Mouse (Mus musculus) olfactory bulb, adult 2 months (tissue): ENCODE data around the gene Minos1.

Experiments used
- CTCF ChIP-seq: fragments of 200-500 bp; IDR thresholded peaks from 2 replicates; pipeline ENCODE4 v1.5.1; 2012; ENCODE audit warnings: low read depth, mild to moderate bottlenecking, low read length, moderate library complexity; ENCODE audit not compliant: insufficient read depth
- POLR2A ChIP-seq: fragments of 200-500 bp; IDR thresholded peaks from 2 replicates; pipeline ENCODE4 v1.6.1; 2012; ENCODE audit warnings: mild to moderate bottlenecking, low read depth, low read length, moderate library complexity; ENCODE audit not compliant: insufficient read depth

- TF ChIP-seq CTCF, result no peak
- no peak for TF ChIP-seq POLR2A
Observed at GRCm38 (mm10) chr4:139169748-139170279, 38.9 kb upstream of the Minos1 start.
